Mouse (Mus musculus) layer of hippocampus, adult 9-11 months (tissue): ENCODE results near the gene Bex1.
A peak's percentile ranks its signal among the peaks of the same experiment; 100 is the strongest.

ENCODE experiments used
- DNase-seq: peaks from one replicate; pipeline ENCODE4 v3.0.0; 2022

The Bex1 gene

DNA sequence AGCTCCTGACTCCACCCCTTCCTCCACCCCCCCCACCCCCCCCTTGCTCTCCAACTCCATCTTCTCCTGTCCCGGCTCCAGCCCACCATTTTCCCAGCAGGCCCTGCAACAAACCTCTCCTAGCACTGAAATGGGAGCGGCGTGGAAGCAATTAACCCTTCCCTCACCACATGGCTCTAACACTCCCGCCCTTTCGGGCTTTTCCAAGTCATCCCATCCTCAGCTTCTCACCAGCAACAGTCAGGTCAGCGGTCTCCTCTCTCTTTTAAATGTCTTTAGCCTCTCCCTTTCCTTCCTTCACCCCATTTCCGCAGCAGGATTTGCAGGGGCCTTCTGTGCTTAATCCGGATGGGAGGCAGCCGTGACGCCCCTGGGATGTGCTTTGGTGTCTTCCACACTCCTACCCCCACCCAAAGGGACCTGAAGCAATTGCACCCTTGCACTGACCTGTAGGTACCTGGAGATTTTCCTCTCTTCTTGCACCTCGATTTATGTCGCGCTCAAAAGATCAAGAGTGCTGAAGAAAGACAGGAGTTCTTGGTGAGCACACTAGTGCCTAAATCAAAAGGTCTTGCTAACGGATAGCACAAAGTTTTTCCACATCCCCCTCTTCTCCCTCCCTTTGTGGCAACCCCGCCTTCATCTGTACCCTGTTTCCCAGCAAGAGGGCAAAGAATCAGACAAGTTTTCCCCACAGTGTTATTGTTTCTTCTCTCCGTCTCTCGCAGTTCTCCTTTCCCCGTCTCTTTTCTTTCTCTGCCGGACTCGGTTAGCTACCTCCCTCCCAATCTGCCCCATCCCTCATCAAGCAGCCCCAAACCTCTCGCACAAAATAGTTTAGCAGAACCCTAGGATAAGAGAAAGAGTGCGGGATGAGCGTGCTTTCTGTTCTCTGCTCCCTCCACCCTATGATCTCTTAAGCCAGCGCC lies 43.9 kb downstream of the Bex1 start:
- peak; percentile 30 for DNase-seq

DNA sequence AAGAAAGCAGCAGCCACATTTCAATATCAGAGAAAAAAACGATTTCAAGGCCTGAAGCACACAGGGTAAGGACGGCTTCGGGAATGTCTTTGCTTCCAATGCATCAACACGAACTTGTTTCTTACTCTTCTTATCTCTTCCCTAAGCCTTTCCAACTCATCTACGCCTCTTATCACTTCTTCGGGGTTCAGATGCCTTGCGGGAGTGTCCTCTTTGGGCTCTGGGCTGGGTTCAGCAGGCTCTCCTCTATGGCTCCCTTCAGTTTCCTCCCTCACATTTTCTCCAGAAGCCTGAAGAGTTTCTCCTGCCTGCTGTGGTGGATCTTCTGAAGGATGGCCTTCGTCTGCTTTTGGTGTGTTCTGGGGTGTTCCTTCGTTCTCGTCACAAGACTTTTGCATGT lies 44.7 kb downstream of the Bex1 start:
- DNase-seq = no peak
